Mouse (Mus musculus) ZHBTc4 (cell line): Measurements from ENCODE around the gene Ipo13.
A peak's percentile ranks its signal among the peaks of the same experiment; 100 is the strongest.

Experiments used
- DNase-seq: peaks from one replicate; pipeline ENCODE4 v3.0.0-alpha.2; 2011; ENCODE audit warnings: low read depth, low spot score

Gene Ipo13

DNA sequence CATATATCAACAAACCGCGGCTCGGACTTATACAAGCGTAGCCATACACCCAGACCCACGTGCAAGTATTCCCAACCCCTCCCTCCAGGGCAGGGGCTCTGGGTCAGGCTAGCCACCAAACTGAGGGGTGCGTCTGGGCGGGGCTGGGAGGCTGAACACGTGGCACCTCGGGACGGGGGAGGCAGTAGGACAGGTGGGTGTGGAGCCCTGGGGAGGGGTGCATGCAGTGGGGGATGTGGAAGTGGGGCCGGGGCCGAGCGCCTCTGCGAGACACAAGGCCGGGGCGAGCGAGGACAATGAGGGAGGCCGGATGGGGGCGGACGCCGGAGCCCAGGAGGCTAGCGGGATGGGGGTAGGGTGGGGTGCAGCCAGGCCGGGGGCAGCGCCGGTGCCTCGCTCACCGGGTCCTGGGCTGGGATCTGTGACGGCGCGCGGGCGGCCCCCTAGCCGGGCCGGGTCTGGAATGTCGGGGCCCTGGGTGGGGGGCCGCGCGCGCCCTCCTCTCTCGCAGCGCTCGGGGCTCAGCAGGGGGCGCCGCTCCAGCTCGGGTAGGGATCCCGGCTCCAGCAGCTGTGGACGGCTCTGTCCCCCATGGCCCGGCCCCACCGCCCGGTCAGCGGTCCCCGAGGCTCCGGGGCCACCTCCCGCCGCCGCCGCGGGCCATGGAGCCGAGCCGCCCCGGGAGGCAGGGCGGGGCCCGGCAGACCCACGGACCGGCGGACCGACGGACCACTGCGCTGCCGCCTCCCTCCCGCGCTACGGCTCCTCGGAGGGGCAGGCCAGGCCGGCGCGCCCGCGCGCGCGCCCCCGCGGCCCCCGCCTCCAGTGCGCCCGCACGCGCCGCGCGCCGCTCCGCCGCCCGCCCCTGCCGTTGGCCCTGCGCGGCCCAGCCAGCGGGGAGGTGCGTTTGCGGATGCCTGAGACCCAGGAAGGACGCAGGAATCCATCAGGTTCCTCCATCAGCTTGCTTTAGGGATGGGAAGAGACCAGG lies 31.8 kb downstream of the Ipo13 start, which contains the start of gene B4galt2:
B4galt2 (minus strand) TSS at position 787 of the 991 bp plus-strand sequence.
- peak; percentile 51 for DNase-seq

DNA sequence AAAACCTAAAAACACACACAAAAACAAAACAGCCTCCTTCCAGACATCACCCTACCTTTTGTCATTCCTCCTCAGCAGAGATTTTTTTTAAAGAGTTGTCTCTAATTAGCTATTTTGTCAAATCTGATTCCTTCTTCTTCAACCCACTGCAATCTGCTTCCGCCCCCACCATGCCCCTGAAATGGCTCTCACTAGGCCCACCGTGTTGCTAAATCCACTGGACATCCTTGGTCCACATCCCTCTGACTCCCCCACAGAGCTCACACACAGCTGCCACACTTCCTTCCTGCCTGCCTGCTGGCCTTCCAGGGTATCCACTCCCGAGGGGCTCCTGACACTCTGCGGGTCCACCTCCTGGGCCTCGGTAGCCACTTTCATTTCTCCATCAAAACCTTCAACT lies 36.1 kb downstream of the Ipo13 start:
- no peak for DNase-seq

DNA sequence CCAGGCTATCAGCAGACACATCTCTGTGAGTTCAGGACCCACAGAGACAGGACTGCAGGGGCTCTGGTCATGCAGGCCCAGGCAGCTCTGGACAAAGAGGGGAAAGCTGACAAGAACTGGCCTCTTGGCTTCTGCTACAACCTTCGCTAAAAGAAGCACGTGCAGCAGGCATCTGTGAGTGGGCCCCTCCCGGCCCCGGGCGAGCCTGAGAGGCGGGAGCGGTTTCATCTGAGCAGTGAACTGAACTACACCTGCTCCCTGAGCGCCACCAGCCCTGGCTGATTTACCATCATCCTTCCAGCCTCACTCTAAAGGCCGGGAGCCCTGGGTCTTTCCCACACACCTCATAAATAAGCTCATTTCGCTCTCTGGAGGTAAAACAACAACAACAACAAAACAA lies 36.5 kb downstream of the Ipo13 start:
- no peak for DNase-seq

GRCm38 (mm10) chr4:117873615-117874014 lies 41.2 kb downstream of the Ipo13 start:
- DNase-seq = no peak

DNA sequence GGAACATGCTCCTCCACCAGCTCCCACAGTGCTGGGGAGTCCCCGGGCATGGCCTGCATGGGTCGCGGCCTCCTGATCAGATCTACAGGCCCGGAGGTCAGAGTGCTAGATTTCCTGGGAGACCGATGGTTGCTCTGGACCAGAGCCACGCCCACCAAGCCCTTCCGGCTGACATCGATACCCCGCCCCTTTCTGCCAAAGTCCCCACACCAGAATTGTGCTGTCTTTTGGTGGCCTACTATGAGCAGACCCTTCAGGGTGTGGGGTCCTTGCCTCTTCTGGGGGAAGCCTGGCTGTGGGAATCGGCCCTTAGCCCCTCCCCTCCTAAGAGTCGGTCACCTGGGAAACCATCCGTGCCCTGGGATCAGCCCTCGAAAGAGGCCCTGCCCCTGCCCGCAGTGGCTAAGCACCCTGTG lies 42.3 kb downstream of the Ipo13 start, which contains the start of gene Ccdc24:
Ccdc24 (minus strand) TSS at position 87 of the 416 bp plus-strand sequence.
- DNase-seq = peak; percentile 66

- no peak for DNase-seq
These were observed 43.0 kb downstream of the Ipo13 start for GRCm38 (mm10) chr4:117871787-117872186.

GRCm38 (mm10) chr4:117870437-117870836 lies 44.4 kb downstream of the Ipo13 start:
- no peak for DNase-seq

DNA sequence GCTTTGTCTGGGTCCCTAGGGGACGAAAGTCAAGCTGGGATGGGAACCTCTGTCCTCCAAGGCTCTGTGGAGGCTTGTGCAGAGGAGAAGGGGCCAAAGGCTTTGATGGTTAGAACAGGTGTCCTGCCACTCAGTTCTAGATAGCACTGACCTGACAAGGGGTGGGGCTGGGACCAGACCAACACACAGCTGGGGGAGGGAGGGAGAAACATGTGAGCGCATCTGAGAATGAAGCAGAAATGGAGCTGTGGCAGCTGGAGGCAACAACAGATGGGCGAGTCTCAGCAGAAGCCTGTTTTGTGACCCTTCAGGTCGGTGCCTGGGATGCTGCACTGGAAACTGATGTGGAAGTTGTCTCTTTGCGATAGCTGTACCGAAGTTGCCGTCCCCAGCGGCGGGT lies 45.5 kb downstream of the Ipo13 start:
- DNase-seq = no peak

DNA sequence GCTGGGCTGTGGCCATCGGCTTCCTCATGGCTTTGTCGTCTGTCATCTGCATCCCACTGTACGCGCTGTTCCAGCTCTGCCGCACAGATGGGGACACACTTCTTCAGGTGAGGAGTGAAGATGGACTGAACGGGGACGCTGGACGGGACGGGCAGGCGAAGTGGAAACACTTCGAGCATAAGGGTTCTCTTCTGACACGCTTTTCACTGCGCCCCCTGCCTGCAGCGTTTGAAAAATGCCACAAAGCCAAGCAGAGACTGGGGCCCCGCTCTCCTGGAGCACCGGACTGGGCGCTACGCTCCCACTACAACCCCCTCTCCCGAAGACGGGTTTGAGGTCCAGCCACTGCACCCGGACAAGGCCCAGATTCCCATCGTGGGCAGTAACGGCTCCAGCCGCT lies 47.0 kb downstream of the Ipo13 start:
- DNase-seq = peak; percentile 68

DNA sequence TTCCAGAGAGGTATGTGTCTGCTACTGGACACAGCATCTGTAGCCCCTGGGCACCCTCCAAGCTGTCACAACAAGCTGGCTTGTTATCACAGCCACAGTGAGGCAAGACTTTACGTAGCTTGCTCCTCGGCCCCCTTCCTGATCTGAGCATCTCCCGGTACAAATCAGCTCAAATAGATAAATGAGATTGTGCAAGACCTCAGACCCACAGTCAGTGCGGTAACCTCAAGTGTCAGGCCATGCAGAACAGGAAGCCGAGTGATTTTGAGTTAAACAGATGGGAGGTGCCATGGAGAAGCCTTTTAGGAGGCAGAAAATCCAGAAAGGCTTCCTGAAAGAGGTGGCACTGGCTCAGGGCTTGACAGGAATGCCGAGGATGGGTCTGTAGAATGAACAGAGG lies 47.8 kb downstream of the Ipo13 start:
- DNase-seq = no peak

DNA sequence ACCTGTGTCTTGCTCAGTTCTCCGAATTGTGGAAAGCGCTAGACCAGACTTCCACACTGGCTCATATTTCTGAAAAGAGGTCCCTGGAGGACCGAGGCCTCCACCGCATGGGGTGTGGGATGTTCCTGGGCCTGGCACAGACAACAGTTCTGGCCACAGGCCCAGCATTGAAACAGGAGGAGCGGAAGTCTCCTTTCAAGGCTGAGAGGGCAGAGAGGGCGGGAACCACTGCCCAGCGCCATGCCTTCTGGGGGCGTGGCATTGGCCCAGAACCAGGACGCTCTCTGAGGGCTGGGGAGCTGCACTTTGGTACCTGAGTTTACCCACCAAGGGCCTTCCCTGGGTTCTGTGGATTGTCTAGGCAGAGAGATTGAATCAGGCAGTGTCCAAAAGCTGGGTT lies 48.7 kb downstream of the Ipo13 start:
- DNase-seq = no peak

GRCm38 (mm10) chr4:117862823-117863222 lies 52.0 kb downstream of the Ipo13 start:
- no peak for DNase-seq

DNA sequence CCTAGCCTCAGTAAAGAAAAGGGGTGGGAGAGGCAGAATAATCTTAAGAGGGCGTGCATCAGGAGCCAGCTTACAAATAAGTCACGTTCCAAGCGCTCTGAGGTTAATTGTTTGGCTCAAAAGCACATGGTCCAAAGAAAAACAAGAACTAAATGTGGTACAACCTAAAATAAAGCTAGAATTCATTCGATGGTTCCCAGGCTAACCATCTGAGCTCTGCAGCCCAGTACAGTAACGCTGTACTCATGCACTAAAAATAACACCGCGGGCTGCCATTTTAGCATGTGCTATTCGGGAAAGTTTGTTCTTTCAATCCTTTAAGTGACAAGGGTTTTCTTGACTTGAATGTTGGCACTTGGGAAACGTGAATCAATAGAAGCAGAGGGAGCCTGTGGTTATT lies 54.2 kb downstream of the Ipo13 start:
- no peak for DNase-seq

GRCm38 (mm10) chr4:117858794-117859193 lies 56.0 kb downstream of the Ipo13 start:
- DNase-seq = peak; percentile 39

GRCm38 (mm10) chr4:117855146-117855545 lies 59.7 kb downstream of the Ipo13 start:
- no peak for DNase-seq

DNA sequence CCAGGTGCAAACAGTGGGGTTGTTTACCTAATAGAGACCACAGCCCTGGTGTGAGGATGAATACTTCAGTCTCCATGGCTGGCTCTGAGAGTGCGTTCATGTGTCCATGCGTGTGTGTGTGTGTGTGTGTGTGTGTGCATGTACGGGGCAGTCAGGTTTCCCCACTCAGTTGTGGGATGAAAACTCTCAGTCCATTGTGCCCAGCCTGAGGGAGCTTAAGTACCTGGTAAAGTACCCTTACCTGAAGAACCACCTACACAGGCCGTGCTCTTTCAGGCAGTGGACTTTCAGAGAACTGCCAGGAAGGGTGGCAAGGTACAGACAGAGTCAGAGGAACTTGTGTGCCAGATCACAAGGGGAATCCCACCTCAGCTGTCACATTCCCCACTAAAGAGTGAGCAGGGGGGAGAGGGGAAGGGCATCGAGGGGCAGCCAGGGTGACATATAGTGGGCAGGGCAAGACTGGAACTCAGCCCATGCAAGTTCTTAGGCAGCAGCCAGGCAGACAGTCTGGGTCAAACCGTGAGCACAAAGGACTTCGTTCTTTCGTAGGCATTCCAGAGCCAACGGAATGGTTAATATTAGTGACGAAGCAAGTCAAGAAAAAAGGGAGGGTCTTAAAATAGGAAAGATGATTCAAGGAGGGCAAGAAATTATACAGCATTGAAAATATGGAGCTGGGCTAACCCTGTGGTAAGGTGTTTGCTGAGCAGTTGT lies 62.5 kb downstream of the Ipo13 start:
- DNase-seq = no peak

DNA sequence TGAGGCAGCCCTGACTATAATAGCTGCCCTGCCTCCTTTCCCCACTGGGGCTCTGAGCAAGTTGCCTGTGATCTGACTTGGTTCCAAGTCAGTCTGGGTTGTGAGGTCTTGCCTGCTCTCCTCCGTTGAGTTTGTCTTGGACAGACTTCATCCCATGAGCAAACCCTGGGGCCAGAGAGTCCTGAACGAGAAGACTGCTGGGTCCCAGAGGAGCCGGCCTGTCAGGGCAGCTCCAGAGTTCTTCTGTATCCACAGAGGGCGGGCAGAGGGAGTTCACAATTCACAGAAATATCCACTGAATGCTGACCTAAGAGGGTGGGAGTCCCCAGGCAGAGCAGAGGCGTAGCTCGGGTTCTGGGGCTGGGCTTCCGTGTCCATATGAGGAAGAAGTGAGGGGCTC lies 63.9 kb downstream of the Ipo13 start:
- DNase-seq = no peak

- no peak for DNase-seq
These were observed 64.6 kb downstream of the Ipo13 start for GRCm38 (mm10) chr4:117850176-117850575.

- DNase-seq = no peak
These were observed 65.3 kb downstream of the Ipo13 start for GRCm38 (mm10) chr4:117849506-117849905.

- DNase-seq = no peak
These were observed 65.7 kb downstream of the Ipo13 start for GRCm38 (mm10) chr4:117849063-117849462.

GRCm38 (mm10) chr4:117847011-117847410 lies 67.8 kb downstream of the Ipo13 start:
- DNase-seq = no peak

- no peak for DNase-seq
These were observed 68.5 kb downstream of the Ipo13 start for GRCm38 (mm10) chr4:117846261-117846660.
